Mouse (Mus musculus): ENCODE data around the gene Lsm3. TPM values are rescaled to one million over a fixed set of nuclear protein-coding genes. Genes with fewer than 3 reads are reported as not detected.

Lsm3 gene
- polyA plus RNA-seq, 1 experiment, result 51.3 TPM

- DNase-seq, result no peak
- no peak overlapping the region for H3K27ac ChIP-seq (ENCODE audit: insufficient read depth, low read length)
- no peaks in the 10 kb centered on the region for H3K4me1 ChIP-seq (ENCODE audit: control insufficient read depth, insufficient read depth, low read length)
- 63% methylated on average over 9 of the region's 9 CpGs for WGBS
- TF ChIP-seq POLR2A (IDR thresholded peaks at IDR 0.05; ENCODE audit: borderline replicate concordance, insufficient read depth, low read length) (no peak), CTCF (IDR thresholded peaks at IDR 0.05; ENCODE audit: borderline replicate concordance, insufficient read depth, low read depth, low read length) (no peak)
- no peaks in the 10 kb centered on the region; the same call in 1 of the 2 replicates for H3K27me3 ChIP-seq (ENCODE audit: control insufficient read depth, insufficient read depth, low read length)
- no peak overlapping the region for H3K4me3 ChIP-seq (replicated peaks; ENCODE audit: insufficient read depth, low read depth, low read length)
Observed at GRCm38 (mm10) chr6:91546241-91546884, 30.6 kb downstream of the Lsm3 start.

- no peaks in the 10 kb centered on the region; the same call in 1 of the 2 replicates for H3K27me3 ChIP-seq (ENCODE audit: control insufficient read depth, insufficient read depth, low read length)
Observed at GRCm38 (mm10) chr6:91547313-91547712, 31.6 kb downstream of the Lsm3 start.

GRCm38 (mm10) chr6:91549621-91550020, 33.9 kb downstream of the Lsm3 start:
- WGBS, result 83% methylated on average over 5 of the region's 5 CpGs
- Histone ChIP-seq H3K4me1 (ENCODE audit: control insufficient read depth, insufficient read depth, low read length) (no peaks in the 10 kb centered on the region), H3K27ac (ENCODE audit: insufficient read depth, low read length) (no peak overlapping the region), H3K4me3 (replicated peaks; ENCODE audit: insufficient read depth, low read depth, low read length) (no peak overlapping the region), H3K27me3 (ENCODE audit: control insufficient read depth, insufficient read depth, low read length) (no peaks in the 10 kb centered on the region; the same call in 1 of the 2 replicates)
- no peak for DNase-seq
- TF ChIP-seq CTCF (IDR thresholded peaks at IDR 0.05; ENCODE audit: borderline replicate concordance, insufficient read depth, low read depth, low read length) (no peak), POLR2A (IDR thresholded peaks at IDR 0.05; ENCODE audit: borderline replicate concordance, insufficient read depth, low read length) (no peak)

More at GRCm38 (mm10) chr6:91547313-91547712, 31.6 kb downstream of the Lsm3 start:
- Histone ChIP-seq H3K4me3 (replicated peaks; ENCODE audit: insufficient read depth, low read depth, low read length) (no peak overlapping the region), H3K27ac (ENCODE audit: insufficient read depth, low read length) (no peak overlapping the region), H3K4me1 (ENCODE audit: control insufficient read depth, insufficient read depth, low read length) (no peaks in the 10 kb centered on the region)
- no peak for DNase-seq
- 55% methylated on average over 1 of the region's 1 CpGs for WGBS
- TF ChIP-seq POLR2A (IDR thresholded peaks at IDR 0.05; ENCODE audit: borderline replicate concordance, insufficient read depth, low read length) (no peak), CTCF (IDR thresholded peaks at IDR 0.05; ENCODE audit: borderline replicate concordance, insufficient read depth, low read depth, low read length) (no peak)

GRCm38 (mm10) chr6:91551671-91552070, 35.9 kb downstream of the Lsm3 start:
- H3K4me3 ChIP-seq (replicated peaks; ENCODE audit: insufficient read depth, low read depth, low read length), result no peak overlapping the region
- H3K27ac ChIP-seq (ENCODE audit: insufficient read depth, low read length), result no peak overlapping the region
- DNase-seq, result no peak
- TF ChIP-seq CTCF (IDR thresholded peaks at IDR 0.05; ENCODE audit: borderline replicate concordance, insufficient read depth, low read depth, low read length), result no peak
- TF ChIP-seq POLR2A (IDR thresholded peaks at IDR 0.05; ENCODE audit: borderline replicate concordance, insufficient read depth, low read length), result no peak
- no peaks in the 10 kb centered on the region; the same call in 1 of the 2 replicates for H3K27me3 ChIP-seq (ENCODE audit: control insufficient read depth, insufficient read depth, low read length)
- H3K4me1 ChIP-seq (ENCODE audit: control insufficient read depth, insufficient read depth, low read length), result no peaks in the 10 kb centered on the region
- WGBS, result 89% methylated on average over 3 of the region's 3 CpGs

GRCm38 (mm10) chr6:91552693-91553092, 37.0 kb downstream of the Lsm3 start:
- DNase-seq, result no peak
- no peak overlapping the region for H3K27ac ChIP-seq (ENCODE audit: insufficient read depth, low read length)
- H3K4me3 ChIP-seq (replicated peaks; ENCODE audit: insufficient read depth, low read depth, low read length), result no peak overlapping the region
- 78% methylated on average over 3 of the region's 3 CpGs for WGBS
- no peaks in the 10 kb centered on the region for H3K4me1 ChIP-seq (ENCODE audit: control insufficient read depth, insufficient read depth, low read length)
- TF ChIP-seq CTCF (IDR thresholded peaks at IDR 0.05; ENCODE audit: borderline replicate concordance, insufficient read depth, low read depth, low read length), result no peak
- TF ChIP-seq POLR2A (IDR thresholded peaks at IDR 0.05; ENCODE audit: borderline replicate concordance, insufficient read depth, low read length), result no peak
- H3K27me3 ChIP-seq (ENCODE audit: control insufficient read depth, insufficient read depth, low read length), result no peaks in the 10 kb centered on the region; the same call in 1 of the 2 replicates

- no peak overlapping the region for H3K4me3 ChIP-seq (replicated peaks; ENCODE audit: insufficient read depth, low read depth, low read length)
- TF ChIP-seq CTCF (IDR thresholded peaks at IDR 0.05; ENCODE audit: borderline replicate concordance, insufficient read depth, low read depth, low read length), result no peak
- TF ChIP-seq POLR2A (IDR thresholded peaks at IDR 0.05; ENCODE audit: borderline replicate concordance, insufficient read depth, low read length), result no peak
- WGBS, result 54% methylated on average over 1 of the region's 1 CpGs
Observed at GRCm38 (mm10) chr6:91558565-91558964, 42.8 kb downstream of the Lsm3 start.

GRCm38 (mm10) chr6:91559371-91559770, 43.6 kb downstream of the Lsm3 start:
- no peak for TF ChIP-seq POLR2A (IDR thresholded peaks at IDR 0.05; ENCODE audit: borderline replicate concordance, insufficient read depth, low read length)
- no peak for TF ChIP-seq CTCF (IDR thresholded peaks at IDR 0.05; ENCODE audit: borderline replicate concordance, insufficient read depth, low read depth, low read length)
- no peak overlapping the region for H3K4me3 ChIP-seq (replicated peaks; ENCODE audit: insufficient read depth, low read depth, low read length)
- H3K27ac ChIP-seq (ENCODE audit: insufficient read depth, low read length), result no peak overlapping the region
- H3K27me3 ChIP-seq (ENCODE audit: control insufficient read depth, insufficient read depth, low read length), result no peaks in the 10 kb centered on the region
- 73% methylated on average over 4 of the region's 4 CpGs for WGBS
- H3K4me1 ChIP-seq (ENCODE audit: control insufficient read depth, insufficient read depth, low read length), result no peaks in the 10 kb centered on the region
- DNase-seq, result no peak

More at GRCm38 (mm10) chr6:91558565-91558964, 42.8 kb downstream of the Lsm3 start:
- Histone ChIP-seq H3K27ac (ENCODE audit: insufficient read depth, low read length) (no peak overlapping the region), H3K27me3 (ENCODE audit: control insufficient read depth, insufficient read depth, low read length) (no peaks in the 10 kb centered on the region; the same call in 1 of the 2 replicates), H3K4me1 (ENCODE audit: control insufficient read depth, insufficient read depth, low read length) (no peaks in the 10 kb centered on the region)
- no peak for DNase-seq

- TF ChIP-seq POLR2A (IDR thresholded peaks at IDR 0.05; ENCODE audit: borderline replicate concordance, insufficient read depth, low read length), result no peak
- TF ChIP-seq CTCF (IDR thresholded peaks at IDR 0.05; ENCODE audit: borderline replicate concordance, insufficient read depth, low read depth, low read length), result no peak
- WGBS, result 92% methylated on average over 3 of the region's 3 CpGs
- DNase-seq, result no peak
- H3K4me1 ChIP-seq (ENCODE audit: control insufficient read depth, insufficient read depth, low read length), result no peaks in the 10 kb centered on the region
- no peak overlapping the region for H3K4me3 ChIP-seq (replicated peaks; ENCODE audit: insufficient read depth, low read depth, low read length)
- H3K27me3 ChIP-seq (ENCODE audit: control insufficient read depth, insufficient read depth, low read length), result no peaks in the 10 kb centered on the region
- H3K27ac ChIP-seq (ENCODE audit: insufficient read depth, low read length), result no peak overlapping the region
Observed at GRCm38 (mm10) chr6:91560186-91560585, 44.5 kb downstream of the Lsm3 start.
